Mouse (Mus musculus): ENCODE data around the gene Catsperz.

GRCm38 (mm10) chr19:6949951-6950350, 24.8 kb upstream of the Catsperz start:
- TF ChIP-seq EP300 (IDR thresholded peaks at IDR 0.05): no peak
- no peak for TF ChIP-seq CTCF (IDR thresholded peaks at IDR 0.05)
